Mouse (Mus musculus): Measurements from ENCODE around the gene Lamc2. TPM values are rescaled to one million over a fixed set of nuclear protein-coding genes. Genes with fewer than 3 reads are reported as not detected.

Lamc2 gene
- polyA plus RNA-seq, 1 experiment from 2014 or later = 1.2 TPM

- no peaks in the 10 kb centered on the region for H3K9me3 ChIP-seq
- H3K4me3 ChIP-seq = no peak overlapping the region
- no peaks in the 10 kb centered on the region for H3K36me3 ChIP-seq
- 59% methylated on average over 9 of the region's 9 CpGs for WGBS
- no peak overlapping the region for H3K9ac ChIP-seq (replicated peaks)
- ATAC-seq (replicated peaks) = no peak
- no peak overlapping the region for H3K27ac ChIP-seq (replicated peaks)
- no peaks in the 10 kb centered on the region for H3K27me3 ChIP-seq
- H3K4me1 ChIP-seq = no peaks in the 10 kb centered on the region
- no peak overlapping the region for H3K4me2 ChIP-seq (replicated peaks)
These were observed 85.3 kb downstream of the Lamc2 start for GRCm38 (mm10) chr1:153100912-153101311.

GRCm38 (mm10) chr1:153098586-153098985, 87.7 kb downstream of the Lamc2 start:
- Histone ChIP-seq H3K4me3 (no peak overlapping the region), H3K9me3 (no peaks in the 10 kb centered on the region), H3K36me3 (no peaks in the 10 kb centered on the region), H3K4me2 (replicated peaks) (no peak overlapping the region), H3K4me1 (no peaks in the 10 kb centered on the region), H3K27ac (replicated peaks) (no peak overlapping the region), H3K27me3 (0 out of 2 replicates have a peak, but pooled peaks cover 2% of the 10 kb centered on the region), H3K9ac (replicated peaks) (no peak overlapping the region)
- no peak for ATAC-seq (replicated peaks)
- 44% methylated on average over 11 of the region's 11 CpGs for WGBS

- Histone ChIP-seq H3K9me3 (no peaks in the 10 kb centered on the region), H3K36me3 (no peaks in the 10 kb centered on the region), H3K27me3 (0 out of 2 replicates have a peak, but pooled peaks cover 4% of the 10 kb centered on the region), H3K9ac (replicated peaks) (no peak overlapping the region), H3K27ac (replicated peaks) (no peak overlapping the region), H3K4me2 (replicated peaks) (no peak overlapping the region), H3K4me1 (no peaks in the 10 kb centered on the region), H3K4me3 (no peak overlapping the region)
- WGBS = 93% methylated on average over 6 of the region's 6 CpGs
- ATAC-seq (replicated peaks) = no peak
These were observed 89.1 kb downstream of the Lamc2 start for GRCm38 (mm10) chr1:153097017-153097675.

- H3K36me3 ChIP-seq = no peaks in the 10 kb centered on the region
- no peak overlapping the region for H3K27ac ChIP-seq (replicated peaks)
- H3K27me3 ChIP-seq = 0 out of 2 replicates have a peak, but pooled peaks cover 4% of the 10 kb centered on the region
- H3K4me2 ChIP-seq (replicated peaks) = no peak overlapping the region
- 19% methylated on average over 16 of the region's 16 CpGs for WGBS
- H3K9ac ChIP-seq (replicated peaks) = no peak overlapping the region
- ATAC-seq (replicated peaks) = no peak
- no peaks in the 10 kb centered on the region for H3K9me3 ChIP-seq
- no peak overlapping the region for H3K4me3 ChIP-seq
- H3K4me1 ChIP-seq = no peaks in the 10 kb centered on the region; the same call in 1 of the 2 replicates
These were observed 90.2 kb downstream of the Lamc2 start for GRCm38 (mm10) chr1:153095826-153096727.

GRCm38 (mm10) chr1:153095328-153095727, 90.9 kb downstream of the Lamc2 start:
- no peaks in the 10 kb centered on the region; the same call in 1 of the 2 replicates for H3K4me1 ChIP-seq
- WGBS = 44% methylated on average over 6 of the region's 6 CpGs
- no peaks in the 10 kb centered on the region for H3K36me3 ChIP-seq
- ATAC-seq (replicated peaks) = no peak
- H3K4me2 ChIP-seq (replicated peaks) = no peak overlapping the region
- no peak overlapping the region for H3K9ac ChIP-seq (replicated peaks)
- H3K27me3 ChIP-seq = 0 out of 2 replicates have a peak, but pooled peaks cover 4% of the 10 kb centered on the region
- no peak overlapping the region for H3K4me3 ChIP-seq
- H3K27ac ChIP-seq (replicated peaks) = no peak overlapping the region
- no peaks in the 10 kb centered on the region for H3K9me3 ChIP-seq

GRCm38 (mm10) chr1:153094226-153095076, 91.8 kb downstream of the Lamc2 start:
- H3K27me3 ChIP-seq = 0 out of 2 replicates have a peak, but pooled peaks cover 4% of the 10 kb centered on the region
- H3K9ac ChIP-seq (replicated peaks) = no peak overlapping the region
- no peak for ATAC-seq (replicated peaks)
- no peaks in the 10 kb centered on the region; the same call in 1 of the 2 replicates for H3K4me1 ChIP-seq
- H3K27ac ChIP-seq (replicated peaks) = no peak overlapping the region
- no peaks in the 10 kb centered on the region for H3K9me3 ChIP-seq
- 21% methylated on average over 12 of the region's 12 CpGs for WGBS
- no peak overlapping the region for H3K4me3 ChIP-seq
- no peaks in the 10 kb centered on the region for H3K36me3 ChIP-seq
- H3K4me2 ChIP-seq (replicated peaks) = no peak overlapping the region

- Histone ChIP-seq H3K4me2 (replicated peaks) (no peak overlapping the region), H3K27ac (replicated peaks) (no peak overlapping the region), H3K27me3 (0 out of 2 replicates have a peak, but pooled peaks cover 4% of the 10 kb centered on the region), H3K36me3 (no peaks in the 10 kb centered on the region), H3K9ac (replicated peaks) (no peak overlapping the region), H3K4me1 (no peaks in the 10 kb centered on the region; the same call in 1 of the 2 replicates), H3K4me3 (no peak overlapping the region), H3K9me3 (no peaks in the 10 kb centered on the region)
- 70% methylated on average over 4 of the region's 4 CpGs for WGBS
- no peak for ATAC-seq (replicated peaks)
These were observed 92.7 kb downstream of the Lamc2 start for GRCm38 (mm10) chr1:153093581-153093980.

GRCm38 (mm10) chr1:153093172-153093571, 93.1 kb downstream of the Lamc2 start:
- H3K27ac ChIP-seq (replicated peaks) = no peak overlapping the region
- no peaks in the 10 kb centered on the region for H3K9me3 ChIP-seq
- WGBS = 50% methylated on average over 5 of the region's 5 CpGs
- no peaks in the 10 kb centered on the region; the same call in 1 of the 2 replicates for H3K4me1 ChIP-seq
- 0 out of 2 replicates have a peak, but pooled peaks cover 4% of the 10 kb centered on the region for H3K27me3 ChIP-seq
- no peak overlapping the region for H3K9ac ChIP-seq (replicated peaks)
- H3K36me3 ChIP-seq = no peaks in the 10 kb centered on the region
- ATAC-seq (replicated peaks) = no peak
- no peak overlapping the region for H3K4me3 ChIP-seq
- H3K4me2 ChIP-seq (replicated peaks) = no peak overlapping the region

- 0 out of 2 replicates have a peak, but pooled peaks cover 4% of the 10 kb centered on the region for H3K27me3 ChIP-seq
- H3K9ac ChIP-seq (replicated peaks) = no peak overlapping the region
- H3K4me2 ChIP-seq (replicated peaks) = no peak overlapping the region
- 55% methylated on average over 5 of the region's 5 CpGs for WGBS
- H3K36me3 ChIP-seq = no peaks in the 10 kb centered on the region
- no peaks in the 10 kb centered on the region; the same call in 1 of the 2 replicates for H3K4me1 ChIP-seq
- peak; percentile 76 for ATAC-seq (replicated peaks)
- no peak overlapping the region for H3K4me3 ChIP-seq
- no peak overlapping the region for H3K27ac ChIP-seq (replicated peaks)
- H3K9me3 ChIP-seq = no peaks in the 10 kb centered on the region
These were observed 93.8 kb downstream of the Lamc2 start for GRCm38 (mm10) chr1:153092237-153092975.

- Histone ChIP-seq H3K36me3 (no peaks in the 10 kb centered on the region; the same call in 1 of the 2 replicates), H3K4me1 (no peaks in the 10 kb centered on the region; the same call in 1 of the 2 replicates), H3K27me3 (0 out of 2 replicates have a peak, but pooled peaks cover 4% of the 10 kb centered on the region), H3K27ac (replicated peaks) (no peak overlapping the region), H3K9ac (replicated peaks) (no peak overlapping the region), H3K4me3 (no peak overlapping the region), H3K9me3 (no peaks in the 10 kb centered on the region), H3K4me2 (replicated peaks) (no peak overlapping the region)
- peak; percentile 39 for ATAC-seq (replicated peaks)
- 38% methylated on average over 9 of the region's 9 CpGs for whole genome bisulfite sequencing
These were observed 94.6 kb downstream of the Lamc2 start for GRCm38 (mm10) chr1:153091438-153092236.
